Mouse (Mus musculus): ENCODE measurements around the gene Srsf2.
"Not testable (repeated sequence)": the region's sequence is repeated elsewhere in the genome, so short reads cannot be mapped to it uniquely, and the experiment has no call there.

Gene Srsf2

DNA sequence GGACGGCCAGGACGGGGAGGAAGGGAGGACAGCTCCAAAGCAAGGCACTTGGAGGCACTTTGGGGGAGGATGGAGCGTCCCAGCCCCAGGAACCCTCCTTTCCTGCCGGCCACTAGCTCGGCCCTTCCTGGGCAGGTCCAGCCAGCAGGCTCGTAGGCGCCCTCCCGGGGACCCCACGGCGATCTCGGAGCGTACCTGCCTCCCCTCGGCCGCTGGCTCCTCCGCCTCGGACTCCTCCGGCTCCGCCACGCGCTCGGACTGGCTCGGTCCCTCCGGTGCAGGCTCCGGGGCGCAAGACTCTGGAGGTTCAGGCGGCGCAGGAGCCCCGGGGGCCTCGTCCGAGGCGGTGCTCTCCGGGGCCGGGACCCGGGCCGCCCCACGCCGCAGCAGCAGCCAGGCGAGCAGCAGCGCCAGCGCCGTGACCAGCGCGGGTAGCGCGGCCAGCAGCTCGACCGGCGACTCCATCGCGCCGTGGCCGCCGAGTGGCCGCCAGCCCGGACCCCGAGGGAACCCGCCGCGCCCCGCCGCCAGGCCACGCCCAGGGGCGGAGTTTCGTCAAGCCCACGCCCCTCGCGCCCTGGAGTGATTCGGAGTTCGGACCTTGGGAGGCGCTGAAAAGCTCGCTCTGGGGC is 25.2 kb downstream of the Srsf2 start, which contains the start of gene Mxra7:
Gene Mxra7, minus strand, starts transcription at position 513 of the 632 bp plus-strand sequence.
- DNase-seq (ENCODE audit: low spot score) = peak; percentile 86

DNA sequence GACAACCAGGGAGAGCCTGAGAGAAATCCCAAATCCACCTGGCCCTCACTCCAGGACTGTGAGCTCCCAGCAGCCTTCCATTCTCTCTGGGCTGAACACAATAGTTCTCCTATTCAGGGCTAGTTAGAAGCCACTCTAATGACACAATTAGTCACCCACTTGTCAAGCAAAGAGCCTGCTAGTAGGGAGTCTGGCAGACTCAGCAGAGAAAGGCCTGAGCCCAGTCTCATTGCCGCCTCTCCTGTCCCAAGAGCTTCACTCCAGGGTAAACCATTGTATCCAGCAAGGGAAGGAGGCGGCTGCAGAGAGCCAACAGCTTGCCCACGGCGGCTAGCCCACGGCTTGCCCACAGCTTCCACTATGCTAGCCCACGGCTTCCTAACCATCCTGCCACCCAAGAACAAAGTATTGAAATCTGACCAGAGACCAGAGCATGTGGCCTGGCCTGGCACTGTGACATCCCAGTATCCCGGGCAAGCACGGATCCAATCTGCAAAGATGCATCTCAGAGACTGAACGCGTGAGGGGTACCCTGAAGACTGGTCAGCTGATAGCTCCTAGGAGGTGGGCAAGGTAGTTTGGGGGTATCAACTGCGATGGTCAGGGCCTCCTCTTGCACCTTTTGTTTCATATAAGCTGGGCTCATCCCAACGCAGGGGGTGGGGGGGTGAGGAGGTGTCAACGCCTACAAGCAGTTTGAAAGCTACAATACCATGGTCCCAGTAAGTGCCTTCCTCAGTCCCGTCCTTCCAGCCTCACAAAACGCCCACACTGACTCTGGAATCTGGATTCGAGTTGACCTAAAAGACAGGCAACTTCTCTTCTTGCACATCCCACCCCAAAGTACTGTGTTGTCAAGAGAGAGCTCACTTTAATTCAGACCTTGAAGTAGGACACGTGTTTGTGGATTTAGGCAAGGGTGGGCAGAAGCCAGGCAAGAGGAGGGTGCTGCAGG is 26.1 kb downstream of the Srsf2 start:
- DNase-seq (ENCODE audit: low spot score) = peak; percentile 66

DNA sequence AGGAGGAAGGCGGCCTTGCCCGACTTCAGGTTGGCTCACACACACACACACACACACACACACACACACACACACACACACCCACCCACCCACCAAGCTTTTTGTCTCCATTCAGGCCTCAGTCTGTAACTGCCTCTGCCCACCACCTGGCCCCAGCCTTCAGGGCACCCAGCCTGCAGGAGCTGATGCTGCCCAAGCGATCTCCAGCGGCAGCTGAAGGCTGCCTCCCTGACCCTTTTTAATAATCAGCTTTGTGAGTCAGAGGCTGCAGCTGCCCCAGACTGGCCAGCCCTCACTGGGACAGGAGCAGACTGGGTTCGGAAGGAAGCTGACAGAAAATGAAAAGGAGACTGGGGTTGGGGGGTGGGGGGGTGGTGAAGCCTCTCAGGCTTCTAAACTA is 27.7 kb downstream of the Srsf2 start:
- DNase-seq (ENCODE audit: low spot score) = no peak

DNA sequence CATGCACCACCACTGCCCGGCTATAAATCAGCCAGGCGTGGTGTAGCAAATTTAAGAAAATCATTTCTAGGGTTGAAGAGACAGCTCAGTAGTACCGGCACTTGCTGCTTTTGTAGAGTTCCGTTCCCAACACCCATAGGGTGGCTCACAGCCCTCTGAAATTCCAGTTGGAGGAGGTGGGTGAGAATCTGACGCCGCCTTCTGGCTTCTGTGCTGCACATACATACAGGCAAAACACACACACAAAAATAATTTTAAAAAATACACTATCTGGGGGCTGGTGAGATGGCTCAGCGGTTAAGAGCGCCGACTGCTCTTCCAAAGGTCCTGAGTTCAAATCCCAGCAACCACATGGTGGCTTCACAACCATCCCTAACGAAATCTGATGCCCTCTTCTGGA is 29.0 kb downstream of the Srsf2 start:
- DNase-seq (ENCODE audit: low spot score) = not testable (repeated sequence)

DNA sequence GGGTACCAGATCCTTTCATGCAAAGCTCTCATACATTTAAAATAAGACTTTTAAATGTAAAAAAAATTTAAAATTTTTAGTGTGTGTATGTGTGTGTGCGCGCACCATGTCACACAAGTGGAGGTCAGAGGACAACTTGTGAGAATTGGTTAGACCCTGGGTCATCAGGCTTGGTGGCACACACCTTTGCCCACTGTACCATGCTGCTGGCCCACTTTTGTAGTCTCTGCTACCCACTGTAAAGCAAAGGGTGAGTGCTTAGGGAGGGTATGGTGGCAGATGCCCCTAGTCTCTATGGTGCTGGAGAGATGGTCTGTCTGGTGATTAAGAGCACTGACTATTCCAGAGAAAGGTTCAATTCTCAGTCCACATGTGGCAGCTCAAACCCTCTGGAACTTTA is 29.6 kb downstream of the Srsf2 start:
- DNase-seq (ENCODE audit: low spot score) = no peak

DNA sequence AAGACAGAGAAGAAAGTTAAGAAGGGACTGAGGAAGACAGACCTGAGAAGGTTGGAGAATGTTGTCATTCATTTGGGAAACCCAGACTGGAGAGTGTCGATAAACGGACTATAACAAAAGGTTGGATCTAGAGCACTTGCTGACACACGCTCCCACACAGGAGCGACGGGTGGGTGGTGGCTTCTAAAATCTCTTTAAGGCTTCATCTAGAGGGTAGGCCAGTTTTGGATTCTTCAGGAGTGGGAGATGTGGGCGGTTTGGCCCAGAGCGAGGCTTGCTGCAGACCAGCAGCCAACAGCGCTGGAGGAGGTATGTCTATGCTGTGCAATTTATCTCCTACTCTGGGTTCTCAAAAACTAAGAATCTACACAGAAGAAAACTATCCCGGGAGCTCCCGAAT is 30.3 kb downstream of the Srsf2 start:
- DNase-seq (ENCODE audit: low spot score) = no peak

DNA sequence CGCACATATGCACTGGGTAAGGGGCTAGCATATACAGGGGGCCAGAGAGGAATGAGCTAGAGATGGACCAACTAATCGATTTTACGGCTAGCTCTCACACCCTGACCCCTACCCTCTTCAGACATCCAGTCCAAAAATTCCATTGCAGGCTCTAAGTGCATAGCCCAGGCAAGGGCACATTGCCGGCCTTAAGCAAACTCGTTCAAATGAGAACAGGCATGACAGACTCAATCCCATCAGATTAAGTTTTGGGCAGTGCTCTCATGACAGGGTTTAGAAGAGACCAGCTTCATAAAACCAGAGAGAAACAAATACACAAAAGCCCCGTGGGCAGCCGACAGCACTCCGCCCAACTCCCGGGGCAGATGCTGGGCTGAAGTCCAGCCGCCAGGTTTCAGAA is 30.7 kb downstream of the Srsf2 start:
- DNase-seq (ENCODE audit: low spot score) = no peak

DNA sequence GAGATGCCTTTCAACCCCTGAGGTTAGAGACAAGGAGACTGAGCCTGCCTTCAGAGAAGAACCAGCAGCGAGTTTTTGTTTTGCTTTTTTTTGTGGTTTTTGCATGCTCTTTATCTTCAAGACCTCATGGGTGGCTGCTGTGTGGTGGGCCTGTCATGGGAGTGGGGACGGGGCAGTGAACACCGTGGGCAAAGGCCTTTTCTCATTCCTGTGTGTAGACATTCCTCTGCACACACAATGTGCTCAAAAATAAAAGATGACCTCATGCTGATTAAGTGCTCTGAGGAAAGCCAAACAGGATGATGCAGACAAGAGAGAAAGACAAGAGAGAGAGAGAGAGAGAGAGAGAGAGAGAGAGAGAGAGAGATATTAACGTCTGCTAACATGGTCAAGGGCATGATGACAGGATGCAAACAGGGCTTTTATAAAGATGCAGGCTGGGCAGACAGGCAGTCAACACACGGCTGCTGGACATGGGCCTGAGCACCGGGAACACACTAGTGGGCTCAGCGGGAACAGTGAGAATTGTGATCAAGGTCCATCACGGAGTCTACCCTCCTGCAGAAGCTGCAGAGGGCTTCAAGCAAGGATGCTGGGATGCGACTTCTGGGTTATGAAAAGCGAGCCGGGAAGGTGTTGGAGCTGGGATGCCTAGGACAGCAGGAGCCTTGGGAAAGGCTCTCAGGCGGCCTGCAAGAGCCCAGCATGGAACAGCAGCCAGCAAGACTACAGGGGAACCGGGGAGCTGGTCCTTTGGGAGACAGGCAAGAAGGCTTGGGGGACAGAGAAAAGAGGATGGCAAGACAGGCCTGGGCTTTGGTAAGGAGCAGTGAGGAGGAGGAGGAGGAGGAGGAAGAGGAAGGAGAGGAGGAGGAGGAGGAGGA is 31.6 kb downstream of the Srsf2 start:
- no peak for DNase-seq (ENCODE audit: low spot score)

DNA sequence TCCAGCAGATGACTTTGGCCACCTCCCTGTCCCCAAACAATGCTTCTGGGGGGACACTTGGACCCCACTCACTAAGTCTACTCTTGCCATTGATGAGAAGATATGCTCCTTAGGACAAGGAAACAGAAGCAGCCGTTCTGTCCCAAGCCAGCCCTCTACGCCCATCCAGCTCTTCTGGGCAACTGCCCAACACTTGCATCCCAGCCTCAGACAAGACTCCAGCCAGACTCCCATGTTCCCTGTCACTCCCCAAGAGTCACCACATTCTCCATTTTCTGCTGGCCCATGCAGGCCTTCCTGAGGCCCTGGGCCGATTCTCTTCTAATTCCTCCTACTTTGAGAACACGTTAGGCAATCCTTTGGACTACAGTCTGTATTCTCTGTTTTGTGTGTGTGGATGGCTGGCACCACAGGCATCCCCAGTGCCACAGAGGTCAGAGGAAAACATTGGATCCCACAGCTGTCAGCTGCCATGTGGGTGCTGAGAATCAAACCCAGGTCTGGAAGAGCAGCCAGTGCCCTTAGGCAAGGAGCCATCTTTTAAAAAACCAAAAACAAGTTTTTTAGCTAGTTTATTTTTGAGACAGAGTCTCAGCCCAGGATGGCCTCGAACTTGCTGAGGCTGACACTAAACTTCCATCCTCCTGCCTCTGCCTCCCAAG is 32.8 kb downstream of the Srsf2 start:
- DNase-seq (ENCODE audit: low spot score) = no peak

DNA sequence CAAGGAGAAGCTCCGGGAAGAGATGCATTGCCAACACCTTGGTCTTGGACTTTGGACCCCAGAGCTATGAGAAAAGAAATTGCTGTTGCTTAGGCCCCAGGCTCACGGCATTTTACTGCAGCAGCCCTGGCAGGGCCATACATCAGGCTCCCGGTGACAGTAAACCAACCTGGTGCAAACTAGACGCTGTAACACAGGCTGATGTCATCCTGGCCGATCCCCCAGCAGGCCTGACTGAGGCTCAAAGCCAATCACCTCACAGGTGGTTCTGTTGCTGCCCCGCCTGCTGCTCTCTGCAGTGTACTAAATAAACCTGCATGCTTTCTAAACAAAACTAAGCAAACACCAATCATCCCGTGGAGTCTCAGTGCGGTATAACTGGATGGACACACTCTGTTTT is 34.2 kb downstream of the Srsf2 start:
- no peak for DNase-seq (ENCODE audit: low spot score)

DNA sequence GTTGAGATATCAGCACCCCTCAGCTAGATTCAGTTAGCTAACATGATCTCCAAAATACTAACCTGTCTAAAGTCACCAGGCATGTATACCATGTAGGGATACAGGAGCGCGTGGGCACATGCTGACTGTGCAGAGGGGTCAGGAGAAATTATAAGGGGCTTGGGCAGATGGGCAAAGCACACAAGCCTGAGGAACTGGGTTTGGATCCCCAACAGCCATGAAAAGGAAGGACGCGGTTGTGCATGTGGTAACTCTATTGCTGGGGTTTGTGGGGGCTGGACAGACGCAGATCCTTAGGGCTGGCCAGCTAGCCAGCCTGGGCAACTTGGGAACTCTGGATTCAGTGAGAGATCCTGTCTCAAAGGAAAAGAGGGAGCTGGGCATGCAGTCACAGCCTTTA is 35.3 kb downstream of the Srsf2 start:
- DNase-seq (ENCODE audit: low spot score) = no peak

DNA sequence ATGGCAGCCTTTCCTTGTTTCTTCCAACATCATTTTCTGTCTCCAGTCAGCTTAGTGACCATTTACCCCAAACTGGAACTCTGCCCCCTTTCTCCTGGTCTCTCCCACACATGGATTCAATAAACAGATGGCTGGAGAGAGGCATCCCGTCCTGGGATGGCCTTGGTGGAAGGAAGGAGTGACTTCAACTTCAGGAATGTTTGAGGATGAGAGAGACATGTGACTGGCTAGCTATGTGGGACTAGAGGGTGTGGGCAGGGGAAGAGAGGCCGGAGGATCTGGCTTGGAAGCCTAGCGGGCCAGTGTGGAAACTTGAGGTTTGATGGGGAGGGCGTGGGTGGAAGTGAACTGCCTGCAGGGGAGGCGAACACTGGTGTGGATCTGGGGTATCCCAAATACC is 36.1 kb downstream of the Srsf2 start:
- no peak for DNase-seq (ENCODE audit: low spot score)

DNA sequence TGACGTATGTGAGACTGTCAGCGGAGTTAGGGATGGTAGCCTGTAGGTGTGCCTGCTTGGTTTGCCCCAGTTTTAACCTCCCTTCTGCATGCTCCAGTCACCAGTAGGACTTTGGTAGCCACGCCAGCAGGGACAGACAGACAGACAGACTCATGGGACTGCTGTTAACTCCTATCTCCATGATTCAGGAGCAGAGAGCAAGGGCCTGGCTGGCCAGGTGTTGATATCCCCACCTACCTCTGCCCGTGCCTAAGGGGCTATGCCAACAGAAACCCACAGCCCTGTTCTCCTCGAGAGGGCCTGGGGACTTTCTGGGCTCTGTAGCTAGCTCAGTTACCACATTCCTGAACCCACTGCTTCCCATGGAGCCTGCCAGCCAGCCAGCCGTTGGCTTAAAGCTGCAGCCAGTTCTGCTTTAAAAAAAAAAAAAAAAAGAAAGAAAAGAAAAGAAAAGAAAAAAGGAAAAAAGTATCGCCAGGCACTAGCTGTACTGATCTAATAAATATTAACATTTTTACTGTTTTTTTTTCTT is 37.9 kb downstream of the Srsf2 start:
- DNase-seq (ENCODE audit: low spot score) = no peak

DNA sequence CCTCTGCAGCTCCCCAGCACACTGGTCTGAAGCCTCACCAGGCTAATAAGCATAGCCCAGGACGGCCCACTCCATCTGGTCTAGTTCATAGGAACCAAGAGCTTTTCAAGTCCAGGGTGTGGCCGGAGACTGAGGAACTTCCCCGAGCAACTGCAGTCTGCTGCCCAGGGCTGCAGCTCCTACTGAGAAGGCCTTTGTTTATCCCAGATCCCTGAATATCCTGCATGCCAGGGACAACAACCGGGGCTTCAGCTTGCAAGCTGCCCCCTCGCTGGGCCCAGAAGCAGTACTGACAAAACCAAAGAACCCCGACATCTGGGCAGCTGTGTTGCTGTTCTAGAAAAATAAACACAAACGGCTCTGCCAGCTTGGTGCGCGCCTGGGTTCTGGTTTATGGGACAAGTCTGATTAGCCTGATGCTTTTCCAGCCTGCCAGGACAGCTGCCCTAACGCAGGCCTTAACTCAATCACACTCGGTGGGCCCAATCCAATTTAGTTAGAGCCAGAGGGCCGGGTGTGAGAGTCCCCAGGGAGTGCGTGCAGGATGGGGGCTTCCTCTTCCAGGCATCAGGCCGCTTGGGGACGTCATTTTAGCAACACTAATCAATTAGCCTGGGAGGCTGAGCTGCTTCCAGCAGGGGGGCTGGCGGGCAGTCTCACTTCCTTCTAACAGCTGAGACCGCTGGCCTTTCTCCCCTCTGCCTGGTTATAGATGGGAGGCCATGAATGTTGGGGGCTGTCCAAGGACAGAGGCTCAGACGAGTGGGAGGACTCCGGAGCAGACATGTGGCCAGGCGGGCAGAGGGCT is 38.6 kb downstream of the Srsf2 start:
- peak; percentile 78 for DNase-seq (ENCODE audit: low spot score)

DNA sequence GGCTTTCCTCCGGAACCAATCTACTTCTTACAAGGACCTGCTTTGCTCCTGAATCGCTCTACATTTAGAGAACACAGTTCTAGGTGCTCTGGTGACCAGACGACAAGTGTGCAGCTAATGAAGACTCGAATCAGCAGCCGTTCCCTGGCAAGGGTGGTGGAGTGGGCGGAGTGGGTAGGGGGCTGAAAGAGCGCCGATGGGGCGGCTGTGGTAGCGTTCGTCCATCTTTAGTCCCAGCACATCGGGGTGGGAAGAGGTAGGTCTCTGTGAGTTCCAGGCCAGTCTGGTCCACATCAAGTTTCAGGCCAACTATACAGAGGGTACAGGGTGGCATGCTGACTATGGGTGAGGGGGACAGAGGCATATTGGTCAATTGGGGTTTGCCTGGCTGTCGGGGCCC is 39.3 kb downstream of the Srsf2 start:
- DNase-seq (ENCODE audit: low spot score) = no peak

DNA sequence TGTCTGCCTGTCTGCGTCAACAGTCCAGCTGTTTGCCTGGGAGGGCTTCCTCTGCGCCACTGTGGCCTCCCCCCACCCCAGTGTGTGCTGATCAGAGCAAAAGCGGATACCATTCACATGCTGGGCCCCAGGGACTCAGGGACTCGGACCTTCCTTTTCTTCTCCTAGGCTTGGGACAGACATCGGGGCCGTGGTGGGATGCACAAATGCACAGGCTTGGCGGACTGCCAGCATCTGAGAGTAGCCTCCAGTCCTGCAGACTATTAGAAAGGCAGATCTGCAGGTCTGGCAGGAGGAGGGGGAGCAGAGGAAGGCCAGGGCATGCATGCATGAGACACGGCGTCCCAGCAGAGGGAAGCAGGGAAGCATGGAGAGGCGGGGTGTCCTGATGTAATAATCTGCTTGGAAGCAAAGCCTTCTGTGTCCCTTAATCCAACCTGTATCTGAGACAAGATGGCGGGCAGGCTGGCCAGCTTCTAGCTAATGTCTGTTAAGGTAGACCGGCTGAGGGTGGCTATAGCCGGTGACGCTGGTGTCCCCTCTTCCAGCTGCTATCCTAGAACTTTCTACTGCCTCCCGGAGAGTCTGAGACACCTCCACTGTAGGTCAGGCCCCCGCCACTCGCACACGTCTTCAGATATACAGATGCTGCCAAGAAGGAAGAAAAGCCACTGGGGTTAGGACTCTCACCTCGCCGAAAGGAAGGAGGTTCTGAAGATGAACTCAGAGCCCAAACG is 39.9 kb downstream of the Srsf2 start:
- DNase-seq (ENCODE audit: low spot score) = peak; percentile 74

DNA sequence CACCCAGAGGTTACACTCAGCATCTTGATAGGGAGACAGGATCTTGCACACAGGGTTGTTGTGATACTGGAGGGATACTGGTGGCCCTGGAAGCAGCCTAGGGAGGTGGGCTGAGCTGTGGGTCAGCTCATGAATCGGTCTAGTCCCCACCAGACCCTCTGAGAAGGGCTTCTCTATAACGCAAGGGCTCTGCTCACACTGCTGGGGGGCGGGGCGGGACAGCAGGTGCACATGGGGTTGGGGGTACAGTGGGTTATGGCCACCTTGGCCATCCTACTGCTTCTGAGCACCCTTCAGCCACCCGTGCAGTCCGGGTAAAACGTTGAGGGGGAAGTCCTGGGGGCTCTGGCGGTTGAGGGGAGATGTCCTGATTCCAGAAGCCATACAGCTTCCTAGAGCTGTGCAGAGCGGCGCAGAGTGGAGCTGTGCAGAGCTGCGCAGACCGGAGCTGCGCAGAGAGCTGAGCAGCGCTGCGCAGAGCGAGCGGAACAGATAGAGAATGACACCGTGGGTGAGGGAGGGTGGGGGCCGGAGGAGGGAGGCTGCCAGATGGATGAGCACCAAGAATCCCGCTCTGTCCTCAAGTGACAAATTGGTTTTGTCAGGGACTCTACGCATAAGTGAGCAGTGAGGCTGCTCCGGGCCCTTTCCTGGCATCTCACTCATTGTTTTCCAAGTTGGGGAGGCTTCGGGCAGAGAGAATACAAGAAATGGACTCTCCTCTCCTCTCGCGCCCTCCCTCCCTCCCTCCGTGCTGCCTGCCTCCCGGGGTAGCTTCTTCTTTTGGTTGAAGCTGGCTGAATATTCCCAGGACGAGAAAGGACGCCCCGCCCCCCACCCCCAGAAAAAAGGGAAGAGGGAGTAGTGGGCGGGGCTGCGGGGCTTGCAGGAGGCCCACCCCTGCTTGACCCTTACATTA is 41.7 kb downstream of the Srsf2 start:
- DNase-seq (ENCODE audit: low spot score) = peak; percentile 86

DNA sequence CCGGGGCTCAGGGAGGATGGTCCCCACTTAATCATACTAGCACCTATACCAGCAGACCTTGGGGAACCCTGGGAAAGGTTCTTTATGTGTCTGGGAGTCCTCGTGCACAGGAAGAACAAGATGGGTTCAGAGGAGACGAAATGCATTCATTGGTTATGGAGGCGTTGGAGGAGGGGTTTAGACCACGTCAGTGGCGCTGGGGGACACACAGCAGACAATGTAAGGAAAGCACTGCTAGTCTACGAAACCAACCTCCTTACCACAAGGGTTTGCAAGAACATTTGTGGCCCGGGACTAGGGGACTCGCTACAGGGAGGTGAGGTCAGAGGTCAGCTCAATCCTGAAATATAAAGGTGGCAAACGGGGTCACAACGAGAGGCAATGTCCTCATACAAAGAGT is 42.4 kb downstream of the Srsf2 start:
- no peak for DNase-seq (ENCODE audit: low spot score)

DNA sequence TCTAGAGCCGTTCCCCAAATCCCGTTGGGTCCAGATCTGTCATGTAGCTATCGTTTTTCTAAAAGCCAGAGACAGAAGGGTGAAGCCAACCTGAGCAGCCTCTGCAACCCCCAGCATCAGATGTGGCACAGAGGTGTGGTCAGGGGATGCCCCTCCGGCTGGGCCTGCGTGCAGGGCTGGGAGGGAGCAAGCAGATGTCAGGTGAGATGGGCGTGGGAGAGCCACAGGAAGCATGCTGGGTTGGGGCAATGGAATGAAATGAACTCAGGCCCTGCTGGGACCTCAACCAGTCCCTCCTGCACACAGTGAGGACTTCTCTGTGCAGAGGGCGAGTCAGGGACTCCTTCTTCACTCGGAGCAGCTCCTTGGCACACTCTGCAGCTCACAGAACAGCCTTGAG is 43.4 kb downstream of the Srsf2 start:
- DNase-seq (ENCODE audit: low spot score) = no peak
